Comparison of ENCODE assay signal across 14 mouse cellular contexts in genomic region chr1:117299232-117299631, GRCm38 (mm10).
DNase-seq lines count a peak whose midpoint lies in the region.
"Had no signal": no experiment of that assay in that cellular context is flagged by ENCODE, and none has a peak within 500 bp of the region (broad histone marks: within the 10 kb centered on the region; RNA-seq: fewer than 3 reads in every experiment).

No protein-coding gene starts in this region.

- peak; percentile 1 to 17 for DNase-seq in frontal cortex, postnatal 36 days (ENCODE audit: low spot score in 2 of 2)
- DNase-seq in frontal cortex, postnatal 25 days (ENCODE audit: low spot score in 2 of 2), result no peak
- peak; percentile 2 to 5 for DNase-seq in right cerebral cortex, adult 2 months (ENCODE audit: low spot score in 2 of 2)
- DNase-seq in right cerebral cortex, postnatal 4 days, result no peak
- peak; percentile 6 for DNase-seq in telencephalon, adult 2 months (ENCODE audit: low read depth, low spot score)
- no peak for DNase-seq in adrenal gland, adult 8-10 months
- DNase-seq: adrenal gland, adult 2 months; adrenal gland, postnatal 25 days; cerebellum, adult 11-12 months; cerebellum, adult 2 months; cerebellum, adult 9-10 months; cerebellum, postnatal 10 days; cerebellum, postnatal 25 days; forebrain, postnatal 0 days had no signal

Comparison
In these comparisons a context has a peak if more than half of its experiments do, and no peak if none do; other contexts are left out.
1. DNase-seq: peak in frontal cortex, postnatal 36 days (2 of 2), right cerebral cortex, adult 2 months (2 of 2) and telencephalon, adult 2 months (single experiment); none in frontal cortex, postnatal 25 days (0 of 2), right cerebral cortex, postnatal 4 days (single experiment) and adrenal gland, adult 8-10 months (single experiment).